Mouse (Mus musculus) E14TG2a.4 (cell line): ENCODE data around the gene Bcl2.

Source experiments
- H3K27me3 ChIP-seq: 2 replicates; pipeline ENCODE4 v1.6.1; 2014; ENCODE audit warnings: low read length, control low read depth; ENCODE audit not compliant: insufficient read depth
- H3K36me3 ChIP-seq: 2 replicates; pipeline ENCODE4 v1.6.1; 2014; ENCODE audit warnings: low read length, control low read depth; ENCODE audit not compliant: insufficient read depth
- H3K4me1 ChIP-seq: replicated peaks from 2 replicates; pipeline ENCODE4 v1.6.1; 2014; ENCODE audit warnings: low read depth, low read length, control low read depth
- H3K4me3 ChIP-seq: replicated peaks from 2 replicates; pipeline ENCODE4 v1.5.1; 2014; ENCODE audit warnings: mild to moderate bottlenecking, low read length
- H3K9me3 ChIP-seq: 2 replicates; pipeline ENCODE4 v1.6.1; 2014; ENCODE audit warnings: low read length, control low read depth
- CTCF ChIP-seq: conservative IDR thresholded peaks from 2 replicates; pipeline ENCODE4 v1.5.1; 2014; ENCODE audit warnings: low read length
- NANOG ChIP-seq: IDR thresholded peaks from 2 replicates; pipeline ENCODE4 v1.6.1; 2014; ENCODE audit warnings: borderline replicate concordance, low read length, mixed read lengths
- POU5F1 ChIP-seq: IDR thresholded peaks from 2 replicates; pipeline ENCODE4 v1.6.1; 2014; ENCODE audit warnings: low read length, borderline replicate concordance

Bcl2 gene

GRCm38 (mm10) chr1:106629931-106630682 lies 84.0 kb downstream of the Bcl2 start:
- Histone ChIP-seq H3K4me1 (no peaks in the 10 kb centered on the region), H3K27me3 (no peaks in the 10 kb centered on the region; the same call in 1 of the 2 replicates), H3K9me3 (no peaks in the 10 kb centered on the region), H3K4me3 (no peak overlapping the region), H3K36me3 (no peaks in the 10 kb centered on the region)
- TF ChIP-seq POU5F1 (no peak), CTCF (no peak), NANOG (no peak)

DNA sequence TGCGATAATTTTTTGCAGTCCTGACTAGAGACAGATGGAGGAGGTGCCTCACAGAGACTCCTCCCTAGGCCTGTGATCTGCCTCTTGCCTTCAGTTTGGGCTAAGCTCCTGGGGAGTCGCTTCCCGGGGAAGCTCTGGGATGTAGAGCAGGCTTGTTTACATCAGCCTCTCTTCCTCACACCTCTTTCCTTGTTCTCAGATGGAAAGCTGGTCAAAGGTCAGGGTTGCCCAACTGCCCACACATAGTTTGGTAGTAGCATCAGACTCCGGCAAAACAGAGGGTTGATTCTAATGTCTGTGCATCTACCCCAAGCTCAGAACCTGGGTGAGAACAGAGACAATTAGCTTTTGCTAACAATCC lies 84.6 kb downstream of the Bcl2 start:
- H3K9me3 ChIP-seq, result no peaks in the 10 kb centered on the region
- H3K36me3 ChIP-seq, result no peaks in the 10 kb centered on the region
- no peak overlapping the region for H3K4me3 ChIP-seq
- no peaks in the 10 kb centered on the region for H3K4me1 ChIP-seq
- H3K27me3 ChIP-seq, result no peaks in the 10 kb centered on the region; the same call in 1 of the 2 replicates
- no peak for TF ChIP-seq NANOG
- TF ChIP-seq CTCF, result no peak
- no peak for TF ChIP-seq POU5F1

- Histone ChIP-seq H3K27me3 (no peaks in the 10 kb centered on the region; the same call in 1 of the 2 replicates), H3K9me3 (no peaks in the 10 kb centered on the region), H3K36me3 (no peaks in the 10 kb centered on the region), H3K4me3 (no peak overlapping the region), H3K4me1 (no peaks in the 10 kb centered on the region)
- TF ChIP-seq NANOG (no peak), CTCF (peak; percentile 20; the same call in 1 of the 2 replicates)
Observed at GRCm38 (mm10) chr1:106628718-106629469, 85.2 kb downstream of the Bcl2 start.

- Histone ChIP-seq H3K27me3 (no peaks in the 10 kb centered on the region; the same call in 1 of the 2 replicates), H3K4me1 (no peaks in the 10 kb centered on the region), H3K9me3 (no peaks in the 10 kb centered on the region), H3K4me3 (no peak overlapping the region), H3K36me3 (no peaks in the 10 kb centered on the region)
- TF ChIP-seq NANOG, result no peak
- no peak for TF ChIP-seq POU5F1
- no peak for TF ChIP-seq CTCF
Observed at GRCm38 (mm10) chr1:106628279-106628678, 85.8 kb downstream of the Bcl2 start.

DNA sequence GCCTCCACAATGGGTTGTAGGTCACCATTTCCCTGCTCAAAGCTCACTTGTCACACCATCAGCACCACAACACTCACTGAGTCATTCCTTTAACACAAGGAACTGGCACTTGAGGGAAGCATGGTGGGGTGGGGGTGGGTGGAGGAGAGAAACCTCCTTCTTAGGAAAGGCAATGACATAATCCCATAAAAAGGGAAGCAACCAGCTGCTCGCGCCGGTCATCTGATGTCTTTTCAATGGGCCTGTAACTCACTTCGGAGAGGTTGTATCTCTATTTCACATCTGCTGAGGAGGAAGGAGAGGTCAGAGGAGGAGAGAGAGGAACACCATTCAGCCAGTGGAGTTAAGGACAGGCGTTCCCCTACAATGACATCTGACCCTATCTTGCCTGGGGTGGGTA lies 86.8 kb downstream of the Bcl2 start:
- no peak for TF ChIP-seq CTCF
- no peak for TF ChIP-seq POU5F1
- TF ChIP-seq NANOG, result no peak

DNA sequence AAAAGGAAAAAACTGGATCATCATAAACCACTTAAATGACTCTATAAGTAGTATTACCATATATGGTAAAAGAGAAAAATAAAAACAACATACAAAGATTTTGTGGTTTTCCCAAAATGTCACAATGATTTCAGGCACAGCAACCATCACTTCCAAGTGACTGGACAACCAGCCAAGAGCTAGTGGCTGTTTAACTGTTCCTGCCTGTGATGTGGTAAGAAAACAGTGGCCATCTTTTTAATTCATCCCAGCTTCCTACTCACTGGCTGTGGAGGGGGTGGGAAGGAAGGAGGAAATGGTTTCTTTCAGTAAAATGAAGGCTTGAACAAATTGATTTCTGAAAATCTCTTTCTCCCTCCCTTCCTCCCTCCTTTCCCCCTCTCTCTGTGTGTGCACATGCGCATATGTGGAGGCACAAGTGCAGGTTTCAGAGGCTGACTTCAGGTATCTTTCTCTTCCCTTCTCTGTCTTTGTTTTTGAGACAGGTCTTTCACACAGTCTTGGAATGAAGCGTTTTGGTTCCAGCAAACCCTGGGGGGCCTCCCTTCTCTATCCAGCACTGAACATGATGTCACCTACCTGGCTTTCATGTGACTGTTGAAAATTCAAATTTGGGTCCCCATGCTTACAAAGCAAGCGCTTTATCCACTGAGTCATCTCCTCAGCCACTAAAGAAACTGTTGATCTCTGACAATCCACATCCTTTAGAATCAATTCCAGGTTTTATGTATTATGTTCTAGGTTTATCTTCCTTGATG lies 93.7 kb downstream of the Bcl2 start:
- no peaks in the 10 kb centered on the region for H3K27me3 ChIP-seq
- H3K36me3 ChIP-seq, result no peaks in the 10 kb centered on the region
- no peak overlapping the region for H3K4me3 ChIP-seq
- no peaks in the 10 kb centered on the region for H3K4me1 ChIP-seq
- TF ChIP-seq CTCF, result no peak
- no peak for TF ChIP-seq NANOG
- no peak for TF ChIP-seq POU5F1
- no peaks in the 10 kb centered on the region for H3K9me3 ChIP-seq

More for the DNA sequence above, 86.8 kb downstream of the Bcl2 start:
- Histone ChIP-seq H3K4me3 (no peak overlapping the region), H3K4me1 (no peaks in the 10 kb centered on the region), H3K36me3 (no peaks in the 10 kb centered on the region), H3K9me3 (no peaks in the 10 kb centered on the region), H3K27me3 (no peaks in the 10 kb centered on the region; the same call in 1 of the 2 replicates)

- TF ChIP-seq CTCF (no peak), POU5F1 (no peak), NANOG (no peak)
- no peaks in the 10 kb centered on the region for H3K4me1 ChIP-seq
Observed at GRCm38 (mm10) chr1:106618814-106619213, 95.3 kb downstream of the Bcl2 start.

DNA sequence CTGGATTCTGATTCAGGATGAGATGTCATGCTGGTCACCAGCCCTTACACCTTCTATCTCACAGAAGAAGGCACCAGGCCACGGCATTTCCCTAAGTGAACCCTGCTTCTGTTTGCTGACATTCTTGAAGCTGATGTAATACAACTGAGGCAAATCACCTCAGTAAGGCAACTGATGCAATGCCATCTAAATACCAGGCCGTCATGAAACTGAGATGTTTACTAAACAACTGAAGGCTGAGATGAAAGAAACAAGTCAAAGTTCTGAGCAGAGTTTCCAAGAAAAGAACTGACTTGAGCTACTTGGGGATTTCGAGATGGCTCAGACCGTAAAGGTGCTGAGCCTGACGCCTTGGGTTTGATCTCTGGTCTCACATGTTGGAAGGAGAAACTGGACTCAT lies 97.1 kb downstream of the Bcl2 start:
- Histone ChIP-seq H3K36me3 (no peaks in the 10 kb centered on the region), H3K4me1 (no peaks in the 10 kb centered on the region)

More at GRCm38 (mm10) chr1:106618814-106619213, 95.3 kb downstream of the Bcl2 start:
- no peaks in the 10 kb centered on the region for H3K27me3 ChIP-seq
- no peaks in the 10 kb centered on the region for H3K9me3 ChIP-seq
- H3K4me3 ChIP-seq, result no peak overlapping the region
- no peaks in the 10 kb centered on the region for H3K36me3 ChIP-seq

More for the DNA sequence above, 97.1 kb downstream of the Bcl2 start:
- TF ChIP-seq NANOG (no peak), POU5F1 (no peak), CTCF (no peak)
- Histone ChIP-seq H3K27me3 (no peaks in the 10 kb centered on the region), H3K9me3 (no peaks in the 10 kb centered on the region), H3K4me3 (no peak overlapping the region)
